Mouse (Mus musculus) embryonic fibroblast, embryonic 13.5 days (primary cell): Measurements from ENCODE around the gene Ptcd3. TPM values are rescaled to one million over a fixed set of nuclear protein-coding genes. Genes with fewer than 3 reads are reported as not detected.
"Not testable (repeated sequence)": the region's sequence is repeated elsewhere in the genome, so short reads cannot be mapped to it uniquely, and the experiment has no call there.

ENCODE experiments used
- H3K27ac ChIP-seq: 2 replicates; pipeline ENCODE4 v1.5.1; 2012; ENCODE audit warnings: low read length, control low read depth, inconsistent platforms; ENCODE audit not compliant: insufficient read depth
- H3K4me1 ChIP-seq: 2 replicates; pipeline ENCODE4 v1.6.1; 2011; ENCODE audit warnings: low read length; ENCODE audit not compliant: control insufficient read depth, insufficient read depth
- H3K4me3 ChIP-seq: 2 replicates; pipeline ENCODE4 v1.5.1; 2011; ENCODE audit warnings: mild to moderate bottlenecking, control low read depth, low read length; ENCODE audit not compliant: insufficient read depth
- CTCF ChIP-seq: IDR thresholded peaks from 2 replicates; pipeline ENCODE4 v1.5.1; 2011; ENCODE audit warnings: mild to moderate bottlenecking, control low read depth, low read length, moderate library complexity, borderline replicate concordance; ENCODE audit not compliant: insufficient read depth
- POLR2A ChIP-seq: IDR thresholded peaks from 2 replicates; pipeline ENCODE4 v1.6.1; 2011; ENCODE audit warnings: low read depth, mild to moderate bottlenecking, control low read depth, low read length, moderate library complexity
- polyA plus RNA-seq: library from polyadenylated mRNA; stranded (reverse); fragments of >200 nt; gene quantifications from 2 replicates; pipeline ENCODE4 v1.2.4, GENCODE M21; 2011; ENCODE audit warnings: low read depth; ENCODE audit not compliant: missing spikeins, insufficient read length

The Ptcd3 gene
- polyA plus RNA-seq, 1 experiment = 111 TPM

- Histone ChIP-seq H3K27ac (no peak overlapping the region), H3K4me1 (peaks cover 5% of the 10 kb centered on the region), H3K4me3 (no peak overlapping the region)
- TF ChIP-seq CTCF (no peak), POLR2A (no peak)
Observed at GRCm38 (mm10) chr6:71930830-71931437, 22.4 kb upstream of the Ptcd3 start.

DNA sequence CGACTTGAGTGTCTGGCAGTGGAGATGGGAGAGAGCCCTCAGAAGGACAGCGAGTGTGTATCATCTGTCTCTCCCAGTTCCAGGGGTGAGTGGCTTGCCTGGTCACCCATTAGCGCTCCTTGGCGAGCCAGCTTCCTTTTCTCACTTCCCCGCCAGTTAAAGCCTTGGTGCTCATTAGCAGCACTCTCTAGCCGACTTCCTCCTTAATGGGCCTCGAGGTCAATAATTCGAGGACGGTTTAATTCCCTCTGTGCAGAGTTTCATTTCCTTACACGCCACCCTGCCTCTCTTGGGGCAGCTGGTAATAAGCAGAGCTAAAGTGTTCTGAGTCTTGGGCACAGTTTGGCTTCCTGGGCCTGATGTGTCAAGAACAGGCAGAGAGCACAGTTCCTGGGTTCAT is 21.5 kb upstream of the Ptcd3 start:
- H3K4me3 ChIP-seq = no peak overlapping the region
- no peak for TF ChIP-seq CTCF
- no peak for TF ChIP-seq POLR2A
- H3K27ac ChIP-seq = no peak overlapping the region
- H3K4me1 ChIP-seq = peaks cover 5% of the 10 kb centered on the region

DNA sequence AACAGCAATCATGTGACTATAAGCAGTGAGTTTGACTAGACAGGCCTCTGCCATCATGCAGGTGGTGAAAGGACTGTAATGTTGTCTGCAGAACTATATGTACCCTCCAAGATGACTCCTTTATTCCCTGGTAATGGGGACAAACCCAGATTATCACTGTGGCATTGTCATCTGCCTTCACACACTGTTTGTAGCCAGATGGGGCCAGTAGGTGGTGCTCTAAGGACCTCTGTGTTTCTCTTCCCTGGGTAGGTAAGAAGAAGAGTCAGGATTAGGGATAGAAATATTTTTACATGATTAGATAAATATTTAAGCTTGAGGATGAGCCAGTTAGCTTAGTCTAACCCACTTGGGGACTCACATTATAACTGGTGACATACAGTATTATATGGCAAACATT is 19.4 kb upstream of the Ptcd3 start:
- no peak overlapping the region for H3K27ac ChIP-seq
- TF ChIP-seq CTCF = peak; percentile 18; the same call in 1 of the 2 replicates
- no peak for TF ChIP-seq POLR2A
- H3K4me1 ChIP-seq = no peaks in the 10 kb centered on the region
- no peak overlapping the region for H3K4me3 ChIP-seq

- H3K27ac ChIP-seq, H3K4me3 ChIP-seq, H3K4me1 ChIP-seq: not testable (repeated sequence)
Observed at GRCm38 (mm10) chr6:71925233-71925632, 16.7 kb upstream of the Ptcd3 start.

GRCm38 (mm10) chr6:71920752-71921151 is 12.2 kb upstream of the Ptcd3 start:
- Histone ChIP-seq H3K4me1 (no peaks in the 10 kb centered on the region), H3K4me3 (no peak overlapping the region), H3K27ac (no peak overlapping the region)
- no peak for TF ChIP-seq CTCF
- no peak for TF ChIP-seq POLR2A

DNA sequence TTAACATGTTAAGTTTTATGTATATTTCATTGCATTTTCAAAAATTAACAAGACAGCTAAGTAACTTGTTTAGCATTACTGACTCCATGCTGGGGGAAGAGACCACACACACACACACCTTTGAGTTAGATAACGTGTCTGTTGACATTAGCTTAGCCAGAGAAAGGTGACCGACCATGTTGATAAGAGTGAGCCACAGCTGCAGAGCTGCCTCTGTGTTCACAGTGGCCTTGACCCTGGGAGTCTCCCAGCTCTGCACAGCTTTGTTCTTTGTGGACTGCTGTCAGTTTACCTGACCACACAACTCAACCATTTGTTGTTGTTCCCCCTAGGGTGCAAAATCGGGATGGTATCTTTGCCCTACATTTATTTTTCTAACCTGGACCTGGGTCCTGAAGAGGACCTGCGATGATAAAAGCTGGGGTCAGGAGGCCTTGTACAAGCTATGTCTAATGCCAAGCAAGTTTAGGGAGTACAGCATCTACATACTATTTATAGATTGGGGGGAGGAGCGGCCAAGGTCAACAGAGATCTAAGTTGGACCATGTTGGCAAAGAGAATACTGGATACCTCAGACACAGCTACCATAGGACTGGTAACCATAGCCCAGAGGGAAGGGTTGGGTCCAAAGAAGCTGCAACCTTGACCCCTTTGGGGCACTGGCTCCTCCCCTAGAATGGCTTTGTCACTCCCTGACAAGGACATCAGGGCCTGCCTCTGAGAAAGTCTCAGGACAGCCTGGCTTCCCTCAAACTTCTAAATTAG is 3.3 kb upstream of the Ptcd3 start:
- H3K27ac ChIP-seq = no peak overlapping the region
- no peak for TF ChIP-seq POLR2A
- TF ChIP-seq CTCF = no peak
- H3K4me3 ChIP-seq = no peak overlapping the region
- H3K4me1 ChIP-seq = peaks cover 2% of the 10 kb centered on the region; the same call in 1 of the 2 replicates

DNA sequence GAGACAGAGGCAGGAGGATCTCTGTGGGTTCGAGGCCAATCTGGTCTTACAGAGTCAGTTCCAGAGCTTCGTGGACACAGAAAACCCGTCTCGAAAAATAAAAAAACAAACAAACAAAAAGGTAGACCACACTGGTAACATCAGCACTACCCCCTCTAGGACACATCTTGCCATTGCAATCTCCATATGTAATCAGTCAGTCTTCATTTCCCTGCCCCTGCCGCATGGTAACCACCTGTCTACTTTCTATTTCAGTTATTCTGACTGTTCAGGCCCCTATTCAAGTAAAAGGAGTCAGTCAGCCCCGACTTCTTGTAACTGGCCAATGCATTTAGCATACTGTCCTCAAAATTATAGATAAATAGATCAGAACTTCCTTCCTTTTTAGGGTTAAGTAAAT is 1.3 kb upstream of the Ptcd3 start:
- peak overlapping the region; percentile 93 for H3K4me3 ChIP-seq
- H3K4me1 ChIP-seq = peaks cover 2% of the 10 kb centered on the region; the same call in 1 of the 2 replicates
- no peak; the same call in 1 of the 2 replicates for TF ChIP-seq POLR2A
- no peak for TF ChIP-seq CTCF
- no peak overlapping the region for H3K27ac ChIP-seq

DNA sequence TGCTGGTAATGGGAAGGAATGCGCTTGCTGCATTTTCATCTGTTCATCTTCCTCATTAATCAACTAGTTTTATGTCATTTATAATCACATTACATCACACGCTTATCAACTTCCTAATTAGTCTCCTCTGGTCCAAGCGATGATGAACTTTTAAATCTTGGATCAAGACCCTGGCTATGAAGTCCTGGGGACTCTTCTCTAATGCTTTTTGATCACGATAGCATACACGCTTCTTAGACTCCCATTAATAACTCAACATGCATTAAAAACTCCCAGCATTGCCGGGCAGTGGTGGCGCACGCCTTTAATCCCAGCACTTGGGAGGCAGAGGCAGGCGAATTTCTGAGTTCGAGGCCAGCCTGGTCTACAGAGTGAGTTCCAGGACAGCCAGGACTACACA is 834 bp upstream of the Ptcd3 start:
- H3K4me3 ChIP-seq = peak overlapping the region; percentile 93
- peaks cover 2% of the 10 kb centered on the region; the same call in 1 of the 2 replicates for H3K4me1 ChIP-seq
- no peak; the same call in 1 of the 2 replicates for TF ChIP-seq POLR2A
- TF ChIP-seq CTCF = no peak
- H3K27ac ChIP-seq = no peak overlapping the region

DNA sequence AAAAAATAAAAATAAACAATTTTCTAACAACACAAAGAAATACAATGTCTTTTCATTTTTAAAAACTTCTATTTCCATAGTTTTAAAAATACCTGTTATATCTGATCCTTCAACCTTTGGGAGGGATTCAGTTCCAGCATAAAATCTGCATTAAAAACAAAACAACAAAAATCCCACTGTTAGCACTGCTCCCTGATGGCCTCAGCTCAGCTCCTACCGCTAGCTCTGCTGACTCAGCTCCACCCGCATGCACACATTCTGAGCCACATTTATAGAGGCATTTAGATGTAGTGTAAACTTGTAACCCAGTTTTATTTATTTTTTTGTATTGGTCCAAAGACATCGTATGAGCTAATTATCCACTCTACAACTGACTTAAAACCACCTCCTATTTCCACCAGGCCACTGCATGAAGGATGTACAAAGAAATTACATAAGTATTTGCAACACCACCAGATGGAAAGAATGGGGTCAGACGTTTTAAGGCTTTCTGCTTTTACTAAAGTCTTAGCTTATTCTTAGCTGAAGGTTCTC is 781 bp downstream of the Ptcd3 start:
- H3K4me1 ChIP-seq = peaks cover 2% of the 10 kb centered on the region; the same call in 1 of the 2 replicates
- no peak overlapping the region for H3K27ac ChIP-seq

GRCm38 (mm10) chr6:71893263-71893662 is 15.3 kb downstream of the Ptcd3 start:
- H3K27ac ChIP-seq = no peak overlapping the region
- H3K4me3 ChIP-seq = no peak overlapping the region
- TF ChIP-seq CTCF = no peak
- no peak for TF ChIP-seq POLR2A
- H3K4me1 ChIP-seq = no peaks in the 10 kb centered on the region

More for the DNA sequence above, 781 bp downstream of the Ptcd3 start:
- peak overlapping the region; percentile 93 for H3K4me3 ChIP-seq
- TF ChIP-seq CTCF (no peak), POLR2A (no peak)
